Mouse (Mus musculus): ENCODE measurements around the gene Osbpl3. TPM values are rescaled to one million over a fixed set of nuclear protein-coding genes. Genes with fewer than 3 reads are reported as not detected.
A peak's percentile ranks its signal among the peaks of the same experiment; 100 is the strongest.

The Osbpl3 gene
- polyA plus RNA-seq, 1 experiment from 2014 or later, result 6.4 TPM

- H3K27ac ChIP-seq (ENCODE audit: low read length), result no peak overlapping the region
- WGBS, result 56% methylated on average over 21 of the region's 21 CpGs
Observed at GRCm38 (mm10) chr6:50377742-50378720, 78.0 kb downstream of the Osbpl3 start.

DNA sequence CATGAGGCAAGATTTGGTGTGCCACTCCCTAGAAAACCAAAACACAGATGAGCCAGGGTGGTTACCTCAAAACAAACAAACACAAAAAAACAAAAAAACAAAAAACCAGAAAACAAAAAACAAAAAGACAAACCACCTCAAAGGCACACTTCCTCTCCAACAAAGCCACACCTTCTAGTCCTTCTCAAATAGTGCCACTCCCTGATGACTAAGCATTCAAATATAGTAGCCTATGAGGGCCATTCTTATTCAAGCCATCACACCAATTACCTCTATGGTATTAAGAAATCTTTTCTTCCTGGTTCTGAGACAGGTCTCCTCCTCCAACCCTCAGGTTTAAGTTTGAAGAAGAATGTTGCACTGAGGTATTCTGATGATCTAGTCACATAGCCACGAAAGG, 79.3 kb downstream of the Osbpl3 start:
- Histone ChIP-seq H3K4me3 (ENCODE audit: low read length) (no peak overlapping the region), H3K36me3 (ENCODE audit: control insufficient read depth, insufficient read depth, low read length) (no peaks in the 10 kb centered on the region), H3K4me1 (replicated peaks; ENCODE audit: control insufficient read depth, insufficient read depth, low read length) (peaks cover 6% of the 10 kb centered on the region; the same call in 1 of the 2 replicates), H3K9ac (ENCODE audit: low read length) (no peak overlapping the region), H3K9me3 (ENCODE audit: control insufficient read depth, low read length) (no peaks in the 10 kb centered on the region; the same call in 1 of the 2 replicates), H3K4me2 (ENCODE audit: low read depth, low read length) (no peak overlapping the region), H3K27ac (ENCODE audit: low read length) (no peak overlapping the region), H3K27me3 (ENCODE audit: control insufficient read depth, insufficient read depth, low read depth, low read length) (no peaks in the 10 kb centered on the region)
- ATAC-seq (ENCODE audit: low read depth), result no peak
- 76% methylated on average over 1 of the region's 1 CpGs for WGBS

More at GRCm38 (mm10) chr6:50377742-50378720, 78.0 kb downstream of the Osbpl3 start:
- Histone ChIP-seq H3K4me3 (ENCODE audit: low read length) (no peak overlapping the region), H3K36me3 (ENCODE audit: control insufficient read depth, insufficient read depth, low read length) (no peaks in the 10 kb centered on the region), H3K9ac (ENCODE audit: low read length) (no peak overlapping the region), H3K4me1 (replicated peaks; ENCODE audit: control insufficient read depth, insufficient read depth, low read length) (peaks cover 11% of the 10 kb centered on the region; the same call in 1 of the 2 replicates), H3K9me3 (ENCODE audit: control insufficient read depth, low read length) (no peaks in the 10 kb centered on the region; the same call in 1 of the 2 replicates), H3K27me3 (ENCODE audit: control insufficient read depth, insufficient read depth, low read depth, low read length) (no peaks in the 10 kb centered on the region), H3K4me2 (ENCODE audit: low read depth, low read length) (no peak overlapping the region)
- ATAC-seq (ENCODE audit: low read depth), result peak; percentile 24; the same call in 1 of the 2 replicates

- Histone ChIP-seq H3K9me3 (ENCODE audit: control insufficient read depth, low read length) (peaks cover 2% of the 10 kb centered on the region; the same call in 1 of the 2 replicates), H3K4me3 (ENCODE audit: low read length) (no peak overlapping the region), H3K27me3 (ENCODE audit: control insufficient read depth, insufficient read depth, low read depth, low read length) (no peaks in the 10 kb centered on the region), H3K36me3 (ENCODE audit: control insufficient read depth, insufficient read depth, low read length) (no peaks in the 10 kb centered on the region), H3K4me1 (replicated peaks; ENCODE audit: control insufficient read depth, insufficient read depth, low read length) (no peaks in the 10 kb centered on the region; the same call in 1 of the 2 replicates), H3K9ac (ENCODE audit: low read length) (no peak overlapping the region), H3K27ac (ENCODE audit: low read length) (no peak overlapping the region; the same call in 1 of the 2 replicates), H3K4me2 (ENCODE audit: low read depth, low read length) (no peak overlapping the region)
- 61% methylated on average over 5 of the region's 5 CpGs for WGBS
- ATAC-seq (ENCODE audit: low read depth), result no peak
Observed at GRCm38 (mm10) chr6:50372516-50373424, 83.2 kb downstream of the Osbpl3 start.

DNA sequence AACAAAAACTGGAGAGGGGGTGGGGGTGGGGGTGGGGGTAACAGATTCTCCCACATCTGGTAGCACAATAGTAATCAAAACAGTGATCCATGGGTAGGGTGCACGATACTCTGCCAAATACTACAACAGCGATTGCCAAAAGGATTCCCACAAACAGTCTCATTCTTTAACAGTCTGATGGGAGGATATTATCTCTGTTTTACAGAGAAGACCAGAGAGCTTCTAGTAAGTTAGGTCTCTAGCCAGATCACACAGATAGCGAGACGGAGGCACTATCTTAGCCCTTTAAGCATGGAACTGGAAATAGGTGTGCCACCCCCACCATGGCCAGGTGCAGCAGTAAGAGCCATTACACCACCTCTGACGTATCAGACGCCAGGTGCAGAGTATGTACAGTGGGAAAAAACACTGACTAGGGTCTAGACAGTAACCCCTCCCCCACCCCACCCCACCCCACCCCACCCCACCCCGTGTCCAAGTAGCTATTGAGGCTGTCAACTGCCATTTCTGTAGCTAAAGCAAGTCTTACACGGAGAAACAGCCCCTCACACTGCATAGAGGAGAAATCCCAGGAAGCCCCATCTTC, 84.4 kb downstream of the Osbpl3 start:
- Histone ChIP-seq H3K9me3 (ENCODE audit: control insufficient read depth, low read length) (peaks cover 2% of the 10 kb centered on the region; the same call in 1 of the 2 replicates), H3K9ac (ENCODE audit: low read length) (no peak overlapping the region), H3K27me3 (ENCODE audit: control insufficient read depth, insufficient read depth, low read depth, low read length) (no peaks in the 10 kb centered on the region), H3K4me1 (replicated peaks; ENCODE audit: control insufficient read depth, insufficient read depth, low read length) (no peaks in the 10 kb centered on the region; the same call in 1 of the 2 replicates), H3K36me3 (ENCODE audit: control insufficient read depth, insufficient read depth, low read length) (no peaks in the 10 kb centered on the region), H3K4me2 (ENCODE audit: low read depth, low read length) (no peak overlapping the region), H3K4me3 (ENCODE audit: low read length) (no peak overlapping the region), H3K27ac (ENCODE audit: low read length) (no peak overlapping the region)
- 69% methylated on average over 8 of the region's 8 CpGs for WGBS
- ATAC-seq (ENCODE audit: low read depth), result no peak

DNA sequence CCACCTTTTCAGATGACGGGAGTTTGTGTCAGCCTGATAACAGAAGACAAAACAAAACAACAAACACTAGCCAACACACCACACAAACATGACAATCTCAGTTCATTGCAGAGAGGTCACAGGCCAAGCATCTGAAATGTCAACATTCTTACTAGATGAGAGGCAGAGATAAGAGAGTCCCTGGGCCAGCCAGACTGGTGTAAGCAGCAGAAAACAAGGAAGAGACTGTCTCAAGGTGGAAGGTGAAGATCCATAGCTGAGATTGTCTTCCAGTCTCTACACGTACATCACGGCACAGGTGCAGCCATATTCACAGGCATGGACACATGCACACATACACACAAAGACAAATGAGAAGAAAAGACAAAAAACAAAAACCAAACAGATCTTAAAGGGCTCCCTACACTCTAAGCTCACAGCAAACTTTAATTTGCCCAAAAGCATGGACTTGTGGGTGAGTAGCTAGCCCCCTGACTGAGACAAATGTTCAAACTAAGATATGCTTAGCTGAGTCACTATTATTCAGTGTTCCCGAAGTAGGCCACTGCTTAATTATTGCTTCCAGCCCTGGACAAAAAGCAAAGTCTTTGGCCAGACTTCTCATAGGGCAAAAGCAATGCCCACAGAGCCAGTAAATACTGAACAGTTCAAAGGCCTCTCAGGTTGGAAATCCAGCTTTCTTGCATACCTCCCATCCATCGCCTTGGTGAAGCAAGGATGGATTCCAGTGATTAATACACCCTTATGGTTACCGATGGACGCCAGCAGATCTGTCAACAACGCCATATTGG, 87.3 kb downstream of the Osbpl3 start:
- H3K36me3 ChIP-seq (ENCODE audit: control insufficient read depth, insufficient read depth, low read length), result no peaks in the 10 kb centered on the region
- 77% methylated on average over 8 of the region's 8 CpGs for WGBS
- no peak overlapping the region for H3K4me2 ChIP-seq (ENCODE audit: low read depth, low read length)
- H3K9ac ChIP-seq (ENCODE audit: low read length), result no peak overlapping the region
- 0 out of 2 replicates have a peak, but pooled peaks cover 2% of the 10 kb centered on the region for H3K9me3 ChIP-seq (ENCODE audit: control insufficient read depth, low read length)
- H3K4me3 ChIP-seq (ENCODE audit: low read length), result no peak overlapping the region
- no peak for ATAC-seq (ENCODE audit: low read depth)
- no peaks in the 10 kb centered on the region for H3K27me3 ChIP-seq (ENCODE audit: control insufficient read depth, insufficient read depth, low read depth, low read length)
- H3K27ac ChIP-seq (ENCODE audit: low read length), result no peak overlapping the region
- H3K4me1 ChIP-seq (replicated peaks; ENCODE audit: control insufficient read depth, insufficient read depth, low read length), result no peaks in the 10 kb centered on the region; the same call in 1 of the 2 replicates

DNA sequence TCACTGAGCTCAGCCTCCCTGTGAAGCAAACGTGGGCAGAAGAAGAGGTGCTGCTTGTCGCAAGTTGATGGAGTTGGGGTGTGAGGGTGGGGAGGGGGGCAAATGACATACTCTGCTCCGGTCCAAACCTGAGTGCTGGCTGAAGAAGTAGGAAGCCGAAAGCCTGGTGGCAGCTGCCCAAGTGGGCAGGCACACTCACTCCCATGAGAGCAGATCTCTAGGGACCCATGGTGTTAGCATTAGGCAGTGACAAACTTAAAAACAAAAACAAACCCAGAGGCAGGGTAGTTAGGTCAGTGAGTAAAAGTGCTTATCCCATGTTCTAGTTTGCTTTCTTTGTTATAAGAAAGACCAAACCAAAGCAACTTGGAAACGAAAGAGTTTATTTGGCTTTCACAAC, 88.2 kb downstream of the Osbpl3 start:
- 83% methylated on average over 5 of the region's 5 CpGs for WGBS
- Histone ChIP-seq H3K27ac (ENCODE audit: low read length) (no peak overlapping the region), H3K4me2 (ENCODE audit: low read depth, low read length) (no peak overlapping the region), H3K4me3 (ENCODE audit: low read length) (no peak overlapping the region), H3K4me1 (replicated peaks; ENCODE audit: control insufficient read depth, insufficient read depth, low read length) (no peaks in the 10 kb centered on the region; the same call in 1 of the 2 replicates), H3K9me3 (ENCODE audit: control insufficient read depth, low read length) (0 out of 2 replicates have a peak, but pooled peaks cover 2% of the 10 kb centered on the region), H3K36me3 (ENCODE audit: control insufficient read depth, insufficient read depth, low read length) (no peaks in the 10 kb centered on the region), H3K9ac (ENCODE audit: low read length) (no peak overlapping the region), H3K27me3 (ENCODE audit: control insufficient read depth, insufficient read depth, low read depth, low read length) (no peaks in the 10 kb centered on the region)
- no peak for ATAC-seq (ENCODE audit: low read depth)

- H3K27me3 ChIP-seq (ENCODE audit: control insufficient read depth, insufficient read depth, low read depth, low read length), result no peaks in the 10 kb centered on the region
- ATAC-seq (ENCODE audit: low read depth), result no peak
- no peak overlapping the region for H3K9ac ChIP-seq (ENCODE audit: low read length)
- no peaks in the 10 kb centered on the region for H3K36me3 ChIP-seq (ENCODE audit: control insufficient read depth, insufficient read depth, low read length)
- WGBS, result 74% methylated on average over 5 of the region's 5 CpGs
- H3K4me2 ChIP-seq (ENCODE audit: low read depth, low read length), result no peak overlapping the region
- H3K27ac ChIP-seq (ENCODE audit: low read length), result no peak overlapping the region
- H3K4me1 ChIP-seq (replicated peaks; ENCODE audit: control insufficient read depth, insufficient read depth, low read length), result no peaks in the 10 kb centered on the region
- 0 out of 2 replicates have a peak, but pooled peaks cover 2% of the 10 kb centered on the region for H3K9me3 ChIP-seq (ENCODE audit: control insufficient read depth, low read length)
- H3K4me3 ChIP-seq (ENCODE audit: low read length), result no peak overlapping the region
Observed at GRCm38 (mm10) chr6:50366724-50367123, 89.3 kb downstream of the Osbpl3 start.

DNA sequence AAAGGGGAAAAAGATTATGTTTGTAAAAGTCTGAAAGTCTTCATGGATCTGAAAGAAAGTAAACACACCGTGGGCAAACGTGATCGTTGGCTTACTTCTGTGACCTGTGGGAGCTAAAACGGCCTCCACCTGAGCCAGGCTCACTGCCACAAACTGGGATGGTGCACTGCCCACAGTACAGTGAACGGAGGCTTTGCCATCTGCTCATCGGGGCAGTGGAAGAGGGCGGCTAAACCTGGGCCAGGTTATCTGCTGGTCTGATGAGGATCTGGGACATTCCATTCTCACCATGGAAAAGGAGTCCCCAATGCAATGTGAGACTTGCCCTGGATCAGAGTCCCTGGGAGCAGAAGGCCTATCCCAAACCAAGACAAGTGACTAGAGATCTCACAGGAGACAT, 89.7 kb downstream of the Osbpl3 start:
- no peaks in the 10 kb centered on the region for H3K4me1 ChIP-seq (replicated peaks; ENCODE audit: control insufficient read depth, insufficient read depth, low read length)
- H3K36me3 ChIP-seq (ENCODE audit: control insufficient read depth, insufficient read depth, low read length), result no peaks in the 10 kb centered on the region
- H3K4me3 ChIP-seq (ENCODE audit: low read length), result no peak overlapping the region
- no peaks in the 10 kb centered on the region for H3K27me3 ChIP-seq (ENCODE audit: control insufficient read depth, insufficient read depth, low read depth, low read length)
- H3K9me3 ChIP-seq (ENCODE audit: control insufficient read depth, low read length), result 0 out of 2 replicates have a peak, but pooled peaks cover 2% of the 10 kb centered on the region
- no peak overlapping the region for H3K27ac ChIP-seq (ENCODE audit: low read length)
- H3K9ac ChIP-seq (ENCODE audit: low read length), result no peak overlapping the region
- H3K4me2 ChIP-seq (ENCODE audit: low read depth, low read length), result no peak overlapping the region
- 73% methylated on average over 7 of the region's 7 CpGs for WGBS
- ATAC-seq (ENCODE audit: low read depth), result no peak
